Mouse (Mus musculus) hindbrain, embryonic 16.5 days (tissue): ENCODE measurements around the gene Rab7b. TPM values are rescaled to one million over a fixed set of nuclear protein-coding genes. Genes with fewer than 3 reads are reported as not detected.

ENCODE experiments used
- ATAC-seq: fragments of 200-750 bp; cut with Nextera tagmentation; 2 replicates; pipeline ENCODE4 v1.8.0; 2017; ENCODE audit warnings: moderate TSS enrichment, moderate library complexity
- H3K27ac ChIP-seq: fragments of 300-500 bp; sonication (generic); 2 replicates; pipeline ENCODE4 v1.5.1; 2014; ENCODE audit warnings: low read depth, mild to moderate bottlenecking, control low read depth, low read length, moderate library complexity
- H3K27me3 ChIP-seq: fragments of 300-500 bp; sonication (generic); replicated peaks from 2 replicates; pipeline ENCODE4 v1.6.1; 2014; ENCODE audit warnings: low read length; ENCODE audit not compliant: control insufficient read depth, insufficient read depth
- H3K36me3 ChIP-seq: fragments of 300-500 bp; sonication (generic); 2 replicates; pipeline ENCODE4 v1.6.1; 2014; ENCODE audit warnings: mild to moderate bottlenecking, low read length, moderate library complexity, mixed read lengths; ENCODE audit not compliant: control insufficient read depth, insufficient read depth
- H3K4me1 ChIP-seq: fragments of 300-500 bp; sonication (generic); 2 replicates; pipeline ENCODE4 v1.6.1; 2014; ENCODE audit warnings: low read depth, low read length; ENCODE audit not compliant: control insufficient read depth, insufficient read depth
- H3K4me2 ChIP-seq: fragments of 300-500 bp; sonication (generic); 2 replicates; pipeline ENCODE4 v1.6.1; 2014; ENCODE audit warnings: mild to moderate bottlenecking, low read length, control low read depth, moderate library complexity
- H3K4me3 ChIP-seq: fragments of 300-500 bp; sonication (generic); 2 replicates; pipeline ENCODE4 v1.5.1; 2014; ENCODE audit warnings: mild to moderate bottlenecking, low read length, control low read depth, moderate library complexity
- H3K9ac ChIP-seq: fragments of 300-500 bp; sonication (generic); 2 replicates; pipeline ENCODE4 v1.6.1; 2014; ENCODE audit warnings: low read depth, mild to moderate bottlenecking, control low read depth, low read length, moderate library complexity
- H3K9me3 ChIP-seq: fragments of 300-500 bp; sonication (generic); 2 replicates; pipeline ENCODE4 v1.6.1; 2014; ENCODE audit warnings: mild to moderate bottlenecking, low read length, moderate library complexity; ENCODE audit not compliant: control insufficient read depth
- WGBS: fragments of 180-500 bp; shearing (Covaris S2); extraction: QIAGEN DNeasy Blood & Tissue Kit; methylation state at CpG from one replicate; pipeline ENCODE4 v1.1.7; 2014; 5-methylcytosine and 5-hydroxymethylcytosine counted together
- polyA plus RNA-seq: library from polyadenylated mRNA; unstranded; fragments of >200 nt; fragmentation: Nextera tagmentation; extraction: Ambion mirVana; gene quantifications from 2 replicates; pipeline ENCODE4 v1.2.1, GENCODE M21; 2015

Rab7b gene
- polyA plus RNA-seq, 1 experiment from 2014 or later: 1.1 TPM

DNA sequence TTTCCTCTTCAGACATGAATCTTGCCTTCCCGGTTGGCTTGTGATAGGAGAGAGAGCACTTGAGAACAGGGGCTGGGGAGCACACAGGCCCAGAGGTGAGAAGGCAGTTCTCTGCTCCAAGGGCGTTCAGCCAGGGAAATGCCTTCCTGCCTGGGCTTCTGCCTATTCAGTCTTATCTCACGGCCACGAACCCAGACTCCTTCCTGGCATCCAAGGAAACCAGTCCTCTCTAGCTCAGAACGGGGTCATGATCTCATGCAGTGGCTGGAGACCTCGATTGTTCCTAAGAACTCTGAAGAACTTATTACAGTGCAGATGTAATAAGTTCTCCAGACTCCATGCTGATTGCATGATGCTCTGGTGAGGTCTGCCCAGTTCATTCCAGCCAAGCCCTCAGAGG lies 38.1 kb downstream of the Rab7b start:
- H3K4me3 ChIP-seq: no peak overlapping the region
- no peaks in the 10 kb centered on the region for H3K27me3 ChIP-seq
- WGBS: 70% methylated on average over 6 of the region's 6 CpGs
- no peak overlapping the region for H3K27ac ChIP-seq
- H3K4me1 ChIP-seq: no peaks in the 10 kb centered on the region
- H3K9ac ChIP-seq: no peak overlapping the region
- ATAC-seq: no peak
- no peaks in the 10 kb centered on the region for H3K36me3 ChIP-seq
- no peak overlapping the region for H3K4me2 ChIP-seq
- H3K9me3 ChIP-seq: no peaks in the 10 kb centered on the region

GRCm38 (mm10) chr1:131730639-131731437 lies 42.3 kb downstream of the Rab7b start:
- Histone ChIP-seq H3K9ac (no peak overlapping the region), H3K4me2 (no peak overlapping the region), H3K36me3 (no peaks in the 10 kb centered on the region), H3K9me3 (no peaks in the 10 kb centered on the region), H3K4me3 (no peak overlapping the region), H3K27me3 (no peaks in the 10 kb centered on the region), H3K4me1 (no peaks in the 10 kb centered on the region), H3K27ac (no peak overlapping the region)
- 0 out of 2 replicates have a peak, but pooled peaks have one; percentile 30 for ATAC-seq
- WGBS: 75% methylated on average over 12 of the region's 12 CpGs

DNA sequence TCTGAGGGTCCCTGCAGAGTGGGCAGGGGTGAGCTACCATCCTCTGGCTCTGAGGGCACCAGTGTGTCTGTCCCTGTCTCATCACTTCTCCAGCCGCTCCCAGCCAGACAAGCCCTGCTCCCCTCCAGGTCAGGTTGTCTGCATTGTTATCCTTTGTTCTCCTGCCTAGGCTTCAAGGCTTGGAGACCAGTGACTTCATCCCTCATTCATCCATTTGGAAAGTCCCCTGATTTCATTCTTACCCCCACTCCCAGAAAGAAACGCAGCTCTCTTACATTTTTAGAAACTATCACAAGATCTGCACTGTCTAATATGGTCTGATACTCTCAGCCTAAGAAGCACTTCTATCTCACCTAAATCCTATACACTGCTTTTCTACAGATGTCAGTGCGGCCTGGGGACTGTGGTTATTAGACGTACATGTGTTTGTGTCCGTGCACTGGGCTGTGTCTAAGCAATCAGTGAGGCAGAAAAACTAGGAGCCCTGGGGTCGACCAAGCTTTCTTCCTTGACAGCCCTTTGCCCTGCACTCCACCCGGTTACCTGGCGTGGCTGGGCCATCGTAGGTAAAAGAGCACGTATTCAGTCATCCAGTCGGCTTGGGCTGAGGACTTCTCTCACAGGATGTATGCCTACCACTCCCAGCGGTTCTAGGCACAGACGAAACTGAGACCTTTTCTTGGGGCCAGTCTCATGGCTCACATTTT lies 45.1 kb downstream of the Rab7b start:
- H3K27me3 ChIP-seq: no peaks in the 10 kb centered on the region
- ATAC-seq: no peak
- WGBS: 49% methylated on average over 13 of the region's 13 CpGs

GRCm38 (mm10) chr1:131734657-131735273 lies 46.3 kb downstream of the Rab7b start:
- Histone ChIP-seq H3K9ac (no peak overlapping the region), H3K4me3 (no peak overlapping the region), H3K27ac (no peak overlapping the region), H3K4me1 (no peaks in the 10 kb centered on the region), H3K36me3 (no peaks in the 10 kb centered on the region), H3K9me3 (no peaks in the 10 kb centered on the region), H3K4me2 (no peak overlapping the region), H3K27me3 (no peaks in the 10 kb centered on the region)
- 96% methylated on average over 6 of the region's 6 CpGs for WGBS
- ATAC-seq: no peak

More for the DNA sequence above, 45.1 kb downstream of the Rab7b start:
- Histone ChIP-seq H3K4me3 (no peak overlapping the region), H3K4me1 (no peaks in the 10 kb centered on the region), H3K36me3 (no peaks in the 10 kb centered on the region), H3K27ac (no peak overlapping the region), H3K4me2 (no peak overlapping the region), H3K9ac (no peak overlapping the region), H3K9me3 (no peaks in the 10 kb centered on the region)

GRCm38 (mm10) chr1:131736494-131736893 lies 48.0 kb downstream of the Rab7b start:
- no peak for ATAC-seq
- Histone ChIP-seq H3K27me3 (no peaks in the 10 kb centered on the region), H3K36me3 (no peaks in the 10 kb centered on the region), H3K4me2 (no peak overlapping the region), H3K27ac (no peak overlapping the region), H3K4me1 (no peaks in the 10 kb centered on the region), H3K4me3 (no peak overlapping the region), H3K9ac (no peak overlapping the region), H3K9me3 (no peaks in the 10 kb centered on the region)
- 87% methylated on average over 9 of the region's 9 CpGs for WGBS

- Histone ChIP-seq H3K4me1 (no peaks in the 10 kb centered on the region), H3K27me3 (no peaks in the 10 kb centered on the region), H3K4me2 (no peak overlapping the region), H3K9ac (no peak overlapping the region), H3K9me3 (no peaks in the 10 kb centered on the region), H3K36me3 (no peaks in the 10 kb centered on the region), H3K27ac (no peak overlapping the region), H3K4me3 (no peak overlapping the region)
- 33% methylated on average over 5 of the region's 5 CpGs for WGBS
- ATAC-seq: peak; percentile 92
Measured at GRCm38 (mm10) chr1:131737269-131737668, 48.8 kb downstream of the Rab7b start.

GRCm38 (mm10) chr1:131738760-131739159 lies 50.3 kb downstream of the Rab7b start:
- Histone ChIP-seq H3K4me1 (no peaks in the 10 kb centered on the region), H3K9ac (no peak overlapping the region), H3K27ac (no peak overlapping the region), H3K4me2 (no peak overlapping the region), H3K27me3 (no peaks in the 10 kb centered on the region), H3K36me3 (no peaks in the 10 kb centered on the region), H3K9me3 (no peaks in the 10 kb centered on the region), H3K4me3 (no peak overlapping the region)
- ATAC-seq: no peak
- 94% methylated on average over 1 of the region's 1 CpGs for WGBS

DNA sequence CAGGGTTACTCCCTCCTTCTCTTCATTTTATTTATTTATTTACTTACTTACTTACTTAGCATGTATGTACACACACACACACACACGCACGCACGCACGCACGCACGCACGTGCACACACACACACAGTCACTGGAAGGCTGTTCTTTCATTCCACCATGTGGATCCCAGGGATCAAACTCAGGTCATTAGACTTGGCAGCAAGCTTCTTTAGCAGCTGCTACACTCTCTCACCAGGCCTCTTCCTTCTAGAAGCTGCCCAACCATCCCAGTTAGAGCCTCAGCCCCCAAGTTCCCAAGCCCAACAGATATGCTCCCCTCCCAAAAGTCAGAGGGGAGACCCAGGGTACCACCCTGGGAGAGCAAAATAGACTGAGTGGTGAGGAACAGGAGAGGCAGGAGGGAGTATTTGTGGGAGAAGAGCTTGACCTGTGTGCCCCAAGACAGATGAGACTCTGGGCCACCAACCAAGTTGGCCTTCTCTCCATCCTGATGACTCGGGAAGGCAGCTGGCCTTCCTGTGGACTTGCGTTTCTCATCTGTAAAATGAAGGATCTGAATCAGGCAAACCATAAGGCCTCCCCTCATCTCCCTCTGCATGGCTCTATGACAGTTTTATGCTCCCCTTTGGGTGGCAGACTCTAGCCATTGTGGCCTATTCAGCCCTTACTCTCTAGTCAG lies 51.1 kb downstream of the Rab7b start:
- H3K9me3 ChIP-seq: no peaks in the 10 kb centered on the region
- no peak overlapping the region for H3K9ac ChIP-seq
- ATAC-seq: no peak
- no peaks in the 10 kb centered on the region for H3K4me1 ChIP-seq
- WGBS: 92% methylated on average over 9 of the region's 9 CpGs
- no peaks in the 10 kb centered on the region for H3K27me3 ChIP-seq
- no peaks in the 10 kb centered on the region for H3K36me3 ChIP-seq
- no peak overlapping the region for H3K4me3 ChIP-seq
- no peak overlapping the region for H3K27ac ChIP-seq
- no peak overlapping the region for H3K4me2 ChIP-seq
